15 mouse cellular contexts compared by ENCODE assay signal in the genomic region with DNA sequence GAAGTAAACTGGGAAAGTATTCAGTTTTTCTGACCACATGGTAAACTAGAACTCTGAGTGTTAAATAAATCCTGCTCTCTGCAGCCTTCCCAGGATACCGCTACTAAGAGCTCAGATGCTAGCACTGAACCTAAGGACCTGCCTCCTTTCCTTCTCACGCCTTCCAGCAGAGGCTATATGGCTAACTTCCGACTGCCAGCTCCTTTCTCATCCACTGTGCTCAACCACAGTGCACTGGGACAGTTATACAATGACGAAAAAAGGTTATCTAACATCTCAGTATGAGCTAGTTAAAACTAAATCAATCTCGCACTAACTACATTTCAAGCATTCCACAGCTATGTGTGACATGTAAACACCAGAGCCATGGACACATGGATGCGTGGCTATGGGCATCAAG.
"Had no signal": no experiment of that assay in that cellular context is flagged by ENCODE, and none has a peak within 500 bp of the region (broad histone marks: within the 10 kb centered on the region; RNA-seq: fewer than 3 reads in every experiment).

No protein-coding gene starts in this region.

- H3K27me3 ChIP-seq: neural tube, embryonic 15.5 days; stomach, embryonic 15.5 days had no signal

- H3K9me3 ChIP-seq: neural tube, embryonic 15.5 days; stomach, embryonic 15.5 days had no signal

- H3K4me2 ChIP-seq: neural tube, embryonic 15.5 days; stomach, embryonic 15.5 days had no signal

- H3K36me3 ChIP-seq: neural tube, embryonic 15.5 days; stomach, embryonic 15.5 days had no signal

- H3K9ac ChIP-seq: neural tube, embryonic 15.5 days; stomach, embryonic 15.5 days had no signal

- DNase-seq: retina, postnatal 1 day; right cerebral cortex, adult 18-20 months; right cerebral cortex, postnatal 14 days; right cerebral cortex, postnatal 25 days; right cerebral cortex, postnatal 4 days; spleen, adult 18-20 months; thymus, adult 18-20 months; thymus, adult 2 months; thymus, postnatal 14 days; thymus, postnatal 25 days; thymus, postnatal 36 days; thymus, postnatal 4 days had no signal

- H3K27ac ChIP-seq: neural tube, embryonic 15.5 days; stomach, embryonic 15.5 days; stomach, postnatal 0 days had no signal

- H3K4me3 ChIP-seq: neural tube, embryonic 15.5 days; stomach, embryonic 15.5 days had no signal
